Mouse (Mus musculus) lung, postnatal 0 days (tissue): ENCODE results near the gene Pigr.

Experiments
- CTCF ChIP-seq: IDR thresholded peaks from 2 replicates; pipeline ENCODE4 v1.5.1; 2016; ENCODE audit warnings: antibody characterized with exemption, mild to moderate bottlenecking
- EP300 ChIP-seq: IDR thresholded peaks from 2 replicates; pipeline ENCODE4 v1.6.1; 2016; ENCODE audit warnings: antibody characterized with exemption, mild to moderate bottlenecking, control low read depth

DNA sequence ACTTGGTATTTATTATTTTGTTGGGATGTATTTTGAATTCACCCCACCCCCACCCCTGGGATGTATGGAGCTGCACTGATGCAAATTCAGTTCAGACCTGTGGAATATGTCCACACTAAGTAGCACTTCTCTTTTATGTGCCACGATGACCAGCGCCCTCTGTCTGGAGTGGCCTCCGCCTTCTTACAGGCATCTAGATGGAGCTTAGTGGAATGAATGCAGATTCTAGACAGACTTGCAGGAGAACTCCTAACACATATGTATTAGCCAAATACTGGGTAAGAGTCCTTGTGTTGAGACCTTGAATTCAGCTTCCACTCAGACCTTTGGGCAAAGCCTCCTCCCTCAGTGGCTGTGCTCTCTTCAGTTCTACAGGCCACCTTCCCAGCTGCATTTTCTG is 15.6 kb upstream of the Pigr start:
- TF ChIP-seq CTCF (no peak), EP300 (no peak)
